Mouse (Mus musculus): ENCODE measurements around the gene Kcnk3.

- no peak for TF ChIP-seq CTCF (IDR thresholded peaks at IDR 0.05; ENCODE audit: borderline replicate concordance, insufficient read depth, low read depth, low read length)
- no peak for TF ChIP-seq POLR2A (IDR thresholded peaks at IDR 0.05; ENCODE audit: borderline replicate concordance, insufficient read depth, low read length)
Observed at GRCm38 (mm10) chr5:30670091-30670490, 82.1 kb downstream of the Kcnk3 start.
